Mouse (Mus musculus) c-Kit-positive CD71-negative TER-119-negative erythroid progenitor cells, embryonic 14.5 days (primary cell): ENCODE results near the gene Car1.
"Not testable (repeated sequence)": the region's sequence is repeated elsewhere in the genome, so short reads cannot be mapped to it uniquely, and the experiment has no call there.

Source experiments
- DNase-seq: peaks from one replicate; pipeline ENCODE4 v3.0.0-alpha.2; 2013; ENCODE audit warnings: low read depth

Car1 gene

GRCm38 (mm10) chr3:14783198-14783597 lies 25.0 kb downstream of the Car1 start:
- DNase-seq: not testable (repeated sequence)

- DNase-seq: not testable (repeated sequence)
Measured at GRCm38 (mm10) chr3:14782365-14782764, 25.8 kb downstream of the Car1 start.

- no peak for DNase-seq
Measured at GRCm38 (mm10) chr3:14780212-14780611, 28.0 kb downstream of the Car1 start.

- DNase-seq: not testable (repeated sequence)
Measured at GRCm38 (mm10) chr3:14776497-14777162, 31.5 kb downstream of the Car1 start.

GRCm38 (mm10) chr3:14774539-14774938 lies 33.6 kb downstream of the Car1 start:
- not testable (repeated sequence) for DNase-seq

GRCm38 (mm10) chr3:14772473-14772872 lies 35.7 kb downstream of the Car1 start:
- DNase-seq: not testable (repeated sequence)

GRCm38 (mm10) chr3:14764755-14765566 lies 43.2 kb downstream of the Car1 start:
- no peak for DNase-seq

GRCm38 (mm10) chr3:14755716-14756115 lies 52.5 kb downstream of the Car1 start:
- DNase-seq: no peak

GRCm38 (mm10) chr3:14746041-14746440 lies 62.1 kb downstream of the Car1 start:
- DNase-seq: no peak

GRCm38 (mm10) chr3:14738261-14738660 lies 69.9 kb downstream of the Car1 start:
- DNase-seq: no peak

GRCm38 (mm10) chr3:14727496-14727895 lies 80.7 kb downstream of the Car1 start:
- DNase-seq: not testable (repeated sequence)

GRCm38 (mm10) chr3:14725462-14725861 lies 82.7 kb downstream of the Car1 start:
- DNase-seq: not testable (repeated sequence)
